Mouse (Mus musculus): ENCODE measurements at regions not wholly inside any gene's neighbourhood (a gene's known extent, or its start where the extent isn't known, plus 50 kb on each side); places are given as distances from the start of the nearest gene placed in this dataset.

- DNase-seq: peak; percentile 76
Observed at GRCm38 (mm10) chr2:107376891-107377290, 86.5 kb downstream of the Kcna4 start.

DNA sequence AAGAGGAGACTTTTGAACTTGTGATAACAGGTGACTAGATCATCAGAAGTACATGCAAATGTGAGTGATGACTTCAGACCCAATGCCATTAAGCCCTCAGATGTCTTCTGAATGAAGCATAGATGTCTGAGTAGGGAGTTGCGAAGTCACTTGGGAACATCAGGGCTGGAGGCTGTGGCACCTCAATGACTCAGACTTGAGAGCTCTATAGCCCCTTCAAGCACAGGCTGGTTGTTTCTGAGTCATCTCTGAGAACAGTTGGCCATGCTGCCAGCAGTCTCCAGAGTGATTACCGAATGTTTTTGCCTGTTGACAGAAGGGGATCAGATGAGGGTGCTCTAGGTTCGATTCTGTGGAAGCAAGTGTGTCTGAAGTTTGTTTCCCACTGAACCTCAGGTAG is 102.4 kb downstream of the Kcna4 start:
- peak; percentile 66 for DNase-seq

DNA sequence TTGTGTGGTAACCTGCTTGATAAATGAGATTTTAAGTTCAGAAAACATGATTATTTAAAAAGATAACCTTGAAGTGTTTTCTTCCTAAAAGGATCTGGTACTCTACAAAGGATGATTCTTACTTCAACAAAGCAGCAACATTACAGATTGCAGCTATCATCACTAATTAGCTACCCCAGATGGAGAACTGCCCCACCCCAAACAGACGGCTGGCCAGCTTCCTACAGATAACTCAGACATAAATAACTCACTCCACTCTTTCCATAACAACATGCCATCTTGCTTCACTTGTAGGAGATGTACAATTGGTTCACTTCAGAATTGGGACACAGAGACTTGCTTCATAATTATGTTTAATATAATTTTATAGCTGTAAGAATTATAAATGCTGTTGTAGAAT is 110.0 kb downstream of the Kcna4 start:
- DNase-seq: peak; percentile 73
